In genomic region chr13:84565644-84566532, GRCm38 (mm10) we compare ENCODE assay signal across 13 mouse cellular contexts.
DNase-seq lines count a peak whose midpoint lies in the region; ATAC-seq lines count a peak whose summit lies in the region.
"Had no signal": no experiment of that assay in that cellular context is flagged by ENCODE, and none has a peak within 500 bp of the region (broad histone marks: within the 10 kb centered on the region; RNA-seq: fewer than 3 reads in every experiment).

No protein-coding gene starts in this region.

- peak overlapping the region; percentile 95 for H3K27ac ChIP-seq in forebrain, embryonic 15.5 days (replicated peaks)
- H3K27ac ChIP-seq in midbrain, embryonic 12.5 days (replicated peaks), result peak overlapping the region; percentile 68
- H3K27ac ChIP-seq in kidney, embryonic 15.5 days, result no peak overlapping the region

- peak; percentile 82 for ATAC-seq in forebrain, embryonic 15.5 days (replicated peaks)
- peak; percentile 77 for ATAC-seq in midbrain, embryonic 12.5 days (ENCODE audit: low FRiP score, low read depth)
- ATAC-seq in kidney, embryonic 15.5 days (replicated peaks; ENCODE audit: low FRiP score), result no peak
- ATAC-seq: intestine, postnatal 0 days had no signal

- H3K36me3 ChIP-seq in forebrain, embryonic 15.5 days, result no peaks in the 10 kb centered on the region
- H3K36me3 ChIP-seq in midbrain, embryonic 12.5 days, result no peaks in the 10 kb centered on the region
- no peaks in the 10 kb centered on the region for H3K36me3 ChIP-seq in kidney, embryonic 15.5 days
- H3K36me3 ChIP-seq: G1E had no signal

- DNase-seq in cerebellum, adult 8-10 months, result peak; percentile 5
- no peak for DNase-seq in cerebellum, adult 11-12 months
- peak; percentile 39 for DNase-seq in brain, adult 2 months (ENCODE audit: low read depth, low spot score)
- no peak for DNase-seq in retina, postnatal 1 day
- no peak for DNase-seq in spleen, adult 18-20 months
- DNase-seq: layer of hippocampus, postnatal 36 days; thymus, postnatal 4 days had no signal

- peaks cover 47% of the 10 kb centered on the region for H3K4me1 ChIP-seq in forebrain, embryonic 15.5 days
- peaks cover 26% of the 10 kb centered on the region for H3K4me1 ChIP-seq in midbrain, embryonic 12.5 days
- no peaks in the 10 kb centered on the region for H3K4me1 ChIP-seq in kidney, embryonic 15.5 days

- H3K9me3 ChIP-seq in forebrain, embryonic 15.5 days, result no peaks in the 10 kb centered on the region
- H3K9me3 ChIP-seq in midbrain, embryonic 12.5 days, result no peaks in the 10 kb centered on the region
- H3K9me3 ChIP-seq in kidney, embryonic 15.5 days (replicated peaks), result no peaks in the 10 kb centered on the region
- H3K9me3 ChIP-seq: G1E had no signal

- peak overlapping the region; percentile 32; the same call in 1 of the 2 replicates for H3K9ac ChIP-seq in forebrain, embryonic 15.5 days (replicated peaks)
- no peak overlapping the region for H3K9ac ChIP-seq in midbrain, embryonic 12.5 days (replicated peaks)
- H3K9ac ChIP-seq in kidney, embryonic 15.5 days, result no peak overlapping the region

- no peak overlapping the region for H3K4me3 ChIP-seq in forebrain, embryonic 15.5 days
- H3K4me3 ChIP-seq in midbrain, embryonic 12.5 days, result no peak overlapping the region
- no peak overlapping the region for H3K4me3 ChIP-seq in kidney, embryonic 15.5 days (replicated peaks)

- WGBS in forebrain, embryonic 15.5 days, result 22% methylated on average over 11 of the region's 11 CpGs
- WGBS in midbrain, embryonic 12.5 days, result 59% methylated on average over 11 of the region's 11 CpGs
- 84% methylated on average over 11 of the region's 11 CpGs for WGBS in kidney, embryonic 15.5 days

- no peaks in the 10 kb centered on the region for H3K27me3 ChIP-seq in forebrain, embryonic 15.5 days
- H3K27me3 ChIP-seq in midbrain, embryonic 12.5 days, result no peaks in the 10 kb centered on the region
- H3K27me3 ChIP-seq in kidney, embryonic 15.5 days, result no peaks in the 10 kb centered on the region

- H3K4me2 ChIP-seq in forebrain, embryonic 15.5 days (replicated peaks), result peak overlapping the region; percentile 39
- H3K4me2 ChIP-seq in midbrain, embryonic 12.5 days (replicated peaks), result no peak overlapping the region
- no peak overlapping the region for H3K4me2 ChIP-seq in kidney, embryonic 15.5 days
- H3K4me2 ChIP-seq: liver, embryonic 11.5 days had no signal

Comparison
In these comparisons a context has a peak if more than half of its experiments do, and no peak if none do; other contexts are left out.
1. DNase-seq: peak in cerebellum, adult 8-10 months (single experiment) and brain, adult 2 months (single experiment); none in cerebellum, adult 11-12 months (single experiment), retina, postnatal 1 day (single experiment) and spleen, adult 18-20 months (0 of 2).